Comparison of ENCODE assay signal across 30 mouse cellular contexts in genomic region chr17:30308317-30308716, GRCm38 (mm10).
A peak's percentile ranks its signal among the peaks of the same experiment; 100 is the strongest.
DNase-seq lines count a peak whose midpoint lies in the region; ATAC-seq and TF ChIP-seq lines count a peak whose summit lies in the region.
"Had no signal": no experiment of that assay in that cellular context is flagged by ENCODE, and none has a peak within 500 bp of the region (broad histone marks: within the 10 kb centered on the region; RNA-seq: fewer than 3 reads in every experiment).

No protein-coding gene starts in this region.

- H3K27me3 ChIP-seq in forebrain, embryonic 12.5 days: no peaks in the 10 kb centered on the region
- H3K27me3 ChIP-seq in forebrain, embryonic 11.5 days (ENCODE audit: control insufficient read depth, insufficient read depth, low read length): no peaks in the 10 kb centered on the region
- no peaks in the 10 kb centered on the region for H3K27me3 ChIP-seq in heart, embryonic 13.5 days (replicated peaks)
- no peaks in the 10 kb centered on the region for H3K27me3 ChIP-seq in heart, embryonic 10.5 days (ENCODE audit: insufficient read depth, poor library complexity, severe bottlenecking)
- no peaks in the 10 kb centered on the region for H3K27me3 ChIP-seq in midbrain, embryonic 11.5 days (ENCODE audit: control insufficient read depth, insufficient read depth, low read length)
- H3K27me3 ChIP-seq in midbrain, embryonic 15.5 days (replicated peaks): no peaks in the 10 kb centered on the region
- H3K27me3 ChIP-seq: heart, embryonic 12.5 days; intestine, embryonic 15.5 days; limb, embryonic 15.5 days; liver, embryonic 13.5 days; stomach, embryonic 15.5 days had no signal

- H3K27ac ChIP-seq in forebrain, embryonic 12.5 days: 0 out of 2 replicates have a peak overlapping the region, but pooled peaks have one; percentile 19
- no peak overlapping the region for H3K27ac ChIP-seq in forebrain, embryonic 11.5 days (ENCODE audit: low read depth, low read length)
- no peak overlapping the region for H3K27ac ChIP-seq in heart, embryonic 13.5 days (replicated peaks)
- no peak overlapping the region for H3K27ac ChIP-seq in heart, embryonic 10.5 days
- H3K27ac ChIP-seq in midbrain, embryonic 11.5 days (ENCODE audit: low read depth, low read length): no peak overlapping the region
- no peak overlapping the region for H3K27ac ChIP-seq in midbrain, embryonic 15.5 days
- H3K27ac ChIP-seq in cortical plate, adult 2 months (ENCODE audit: insufficient read depth, low read length): 0 out of 2 replicates have a peak overlapping the region, but pooled peaks have one; percentile 8
- H3K27ac ChIP-seq: intestine, embryonic 15.5 days; limb, embryonic 10.5 days; limb, embryonic 15.5 days; liver, embryonic 13.5 days; macrophage; stomach, embryonic 15.5 days had no signal

- no peak overlapping the region for H3K9ac ChIP-seq in forebrain, embryonic 12.5 days
- no peak overlapping the region for H3K9ac ChIP-seq in forebrain, embryonic 11.5 days (ENCODE audit: low read length)
- 0 out of 2 replicates have a peak overlapping the region, but pooled peaks have one; percentile 10 for H3K9ac ChIP-seq in heart, embryonic 13.5 days
- no peak overlapping the region for H3K9ac ChIP-seq in midbrain, embryonic 11.5 days (ENCODE audit: low read length)
- H3K9ac ChIP-seq in midbrain, embryonic 15.5 days: no peak overlapping the region
- H3K9ac ChIP-seq: heart, embryonic 12.5 days; intestine, embryonic 15.5 days; limb, embryonic 15.5 days; liver, embryonic 13.5 days; stomach, embryonic 15.5 days had no signal

- no peaks in the 10 kb centered on the region for H3K9me3 ChIP-seq in forebrain, embryonic 12.5 days
- H3K9me3 ChIP-seq in forebrain, embryonic 11.5 days (ENCODE audit: control insufficient read depth, low read length): no peaks in the 10 kb centered on the region
- no peaks in the 10 kb centered on the region for H3K9me3 ChIP-seq in heart, embryonic 13.5 days
- H3K9me3 ChIP-seq in heart, embryonic 10.5 days: no peaks in the 10 kb centered on the region
- no peaks in the 10 kb centered on the region for H3K9me3 ChIP-seq in midbrain, embryonic 11.5 days (ENCODE audit: control insufficient read depth, low read length)
- H3K9me3 ChIP-seq in midbrain, embryonic 15.5 days: no peaks in the 10 kb centered on the region
- H3K9me3 ChIP-seq: G1E; heart, embryonic 12.5 days; intestine, embryonic 15.5 days; limb, embryonic 10.5 days; limb, embryonic 15.5 days; liver, embryonic 13.5 days; stomach, embryonic 15.5 days had no signal

- H3K4me1 ChIP-seq in forebrain, embryonic 12.5 days: peaks cover 26% of the 10 kb centered on the region; the same call in 1 of the 2 replicates
- H3K4me1 ChIP-seq in forebrain, embryonic 11.5 days (replicated peaks; ENCODE audit: control insufficient read depth, insufficient read depth, low read length): no peaks in the 10 kb centered on the region; the same call in 1 of the 2 replicates
- peaks cover 24% of the 10 kb centered on the region for H3K4me1 ChIP-seq in heart, embryonic 13.5 days
- H3K4me1 ChIP-seq in heart, embryonic 10.5 days: peaks cover 30% of the 10 kb centered on the region
- H3K4me1 ChIP-seq in midbrain, embryonic 11.5 days (ENCODE audit: control insufficient read depth, insufficient read depth, low read length): no peaks in the 10 kb centered on the region
- H3K4me1 ChIP-seq in midbrain, embryonic 15.5 days: peaks cover 20% of the 10 kb centered on the region
- peaks cover 11% of the 10 kb centered on the region for H3K4me1 ChIP-seq in cortical plate, adult 2 months (ENCODE audit: control insufficient read depth, insufficient read depth, low read length)
- H3K4me1 ChIP-seq: liver, embryonic 13.5 days had no signal

- 88% methylated on average over 13 of the region's 13 CpGs for WGBS in forebrain, embryonic 12.5 days
- 88% methylated on average over 13 of the region's 13 CpGs for WGBS in forebrain, embryonic 11.5 days
- WGBS in heart, embryonic 13.5 days: 80% methylated on average over 13 of the region's 13 CpGs
- WGBS in heart, embryonic 10.5 days: 85% methylated on average over 13 of the region's 13 CpGs
- WGBS in midbrain, embryonic 11.5 days: 91% methylated on average over 13 of the region's 13 CpGs
- 85% methylated on average over 13 of the region's 13 CpGs for WGBS in midbrain, embryonic 15.5 days

- H3K36me3 ChIP-seq in forebrain, embryonic 12.5 days (replicated peaks): no peaks in the 10 kb centered on the region
- no peaks in the 10 kb centered on the region for H3K36me3 ChIP-seq in forebrain, embryonic 11.5 days (ENCODE audit: control insufficient read depth, insufficient read depth, low read length)
- no peaks in the 10 kb centered on the region for H3K36me3 ChIP-seq in heart, embryonic 13.5 days
- H3K36me3 ChIP-seq in heart, embryonic 10.5 days: no peaks in the 10 kb centered on the region
- H3K36me3 ChIP-seq in midbrain, embryonic 11.5 days (ENCODE audit: control insufficient read depth, insufficient read depth, low read length): no peaks in the 10 kb centered on the region
- H3K36me3 ChIP-seq in midbrain, embryonic 15.5 days (replicated peaks): no peaks in the 10 kb centered on the region
- H3K36me3 ChIP-seq: heart, embryonic 12.5 days; intestine, embryonic 15.5 days; limb, embryonic 10.5 days; limb, embryonic 15.5 days; liver, embryonic 13.5 days; stomach, embryonic 15.5 days had no signal

- TF ChIP-seq CTCF in cortical plate, adult 2 months (IDR thresholded peaks at IDR 0.05; ENCODE audit: extremely low read depth, insufficient read depth, low read length): no peak

- TF ChIP-seq POLR2A in cortical plate, adult 2 months (IDR thresholded peaks at IDR 0.05; ENCODE audit: extremely low read depth, insufficient read depth, low read length): no peak

- no peak for ATAC-seq in forebrain, embryonic 12.5 days (ENCODE audit: low FRiP score)
- ATAC-seq in forebrain, embryonic 11.5 days (replicated peaks; ENCODE audit: low FRiP score): no peak
- no peak for ATAC-seq in heart, embryonic 13.5 days (ENCODE audit: extremely low read depth, insufficient number of reproducible peaks, low FRiP score, low TSS enrichment)
- no peak for ATAC-seq in midbrain, embryonic 11.5 days (ENCODE audit: low FRiP score)
- ATAC-seq in midbrain, embryonic 15.5 days (replicated peaks): no peak
- ATAC-seq: forebrain, embryonic 14.5 days; intestine, embryonic 15.5 days; lung, postnatal 0 days had no signal

- DNase-seq in forebrain, embryonic 11.5 days (ENCODE audit: low spot score): no peak
- no peak for DNase-seq in heart, embryonic 10.5 days (ENCODE audit: low spot score)
- peak; percentile 14 for DNase-seq in midbrain, embryonic 11.5 days (ENCODE audit: low spot score, missing footprints)
- DNase-seq in urinary bladder, postnatal 4 days (ENCODE audit: low spot score in 2 of 2): no peak
- DNase-seq: adrenal gland, postnatal 14 days; cerebellum, adult 11-12 months; cerebellum, adult 9-11 months; gastrocnemius, postnatal 14 days; heart, postnatal 10 days; kidney, adult 2 months; kidney, postnatal 36 days; layer of hippocampus, postnatal 36 days; liver, embryonic 13.5 days; lung, adult 18-20 months; right cerebral cortex, postnatal 25 days had no signal

- no peak overlapping the region for H3K4me3 ChIP-seq in forebrain, embryonic 12.5 days (replicated peaks)
- no peak overlapping the region for H3K4me3 ChIP-seq in forebrain, embryonic 11.5 days (ENCODE audit: low read depth, low read length)
- H3K4me3 ChIP-seq in heart, embryonic 13.5 days: no peak overlapping the region
- no peak overlapping the region for H3K4me3 ChIP-seq in heart, embryonic 10.5 days
- no peak overlapping the region for H3K4me3 ChIP-seq in midbrain, embryonic 11.5 days (ENCODE audit: low read depth, low read length)
- H3K4me3 ChIP-seq in midbrain, embryonic 15.5 days: no peak overlapping the region
- no peak overlapping the region for H3K4me3 ChIP-seq in cortical plate, adult 2 months (ENCODE audit: insufficient read depth, low read length)
- H3K4me3 ChIP-seq: erythroblast, embryonic 14.5 days; heart, embryonic 12.5 days; intestine, embryonic 15.5 days; limb, embryonic 10.5 days; limb, embryonic 15.5 days; liver, embryonic 13.5 days; myocyte; stomach, embryonic 15.5 days had no signal

- no peak overlapping the region for H3K4me2 ChIP-seq in forebrain, embryonic 12.5 days
- H3K4me2 ChIP-seq in forebrain, embryonic 11.5 days (ENCODE audit: low read depth, low read length, severe bottlenecking): no peak overlapping the region
- H3K4me2 ChIP-seq in heart, embryonic 13.5 days: no peak overlapping the region
- no peak overlapping the region for H3K4me2 ChIP-seq in midbrain, embryonic 11.5 days
- no peak overlapping the region for H3K4me2 ChIP-seq in midbrain, embryonic 15.5 days
- H3K4me2 ChIP-seq: heart, embryonic 12.5 days; intestine, embryonic 15.5 days; limb, embryonic 15.5 days; liver, embryonic 13.5 days; stomach, embryonic 15.5 days had no signal

Comparison
In these comparisons a context has a peak if more than half of its experiments do, and no peak if none do; other contexts are left out.
1. H3K27ac ChIP-seq: peak in forebrain, embryonic 12.5 days (single experiment) and cortical plate, adult 2 months (single experiment); none in forebrain, embryonic 11.5 days (single experiment), heart, embryonic 13.5 days (single experiment), heart, embryonic 10.5 days (single experiment), midbrain, embryonic 11.5 days (single experiment) and midbrain, embryonic 15.5 days (single experiment).